Mouse (Mus musculus) left cerebral cortex, adult 18-20 months (tissue): ENCODE measurements around the gene Golga7b. TPM values are rescaled to one million over a fixed set of nuclear protein-coding genes. Genes with fewer than 3 reads are reported as not detected.

ENCODE experiments used
- DNase-seq, 2 experiments: peaks; one replicate each; pipeline ENCODE4 v3.0.0; 2021 to 2022; ENCODE audit warnings: low spot score in 2 of 2, mixed read lengths in 1 of 2
- microRNA-seq, 2 experiments: library from miRNA; unstranded; fragments of <30 nt; microRNA quantifications; one replicate each; pipeline ENCODE4 v1.2.0; 2021
- total RNA-seq, 2 experiments: library from RNA; stranded (reverse); gene quantifications; 2 replicates each; pipeline ENCODE4 v1.2.3; 2021

The Golga7b gene
- total RNA-seq, 2 experiments from 2014 or later, result 112 to 119 TPM

- peak in 1 of 2 experiments; percentile 28 for DNase-seq
Measured at GRCm38 (mm10) chr19:42293216-42293615, 45.8 kb downstream of the Golga7b start.

GRCm38 (mm10) chr19:42303210-42303813 lies 55.9 kb downstream of the Golga7b start:
- no peak for DNase-seq

- DNase-seq, result no peak
Measured at GRCm38 (mm10) chr19:42304506-42304905, 57.1 kb downstream of the Golga7b start.

- DNase-seq, result no peak
Measured at GRCm38 (mm10) chr19:42305746-42306145, 58.4 kb downstream of the Golga7b start.

GRCm38 (mm10) chr19:42306202-42306601 lies 58.8 kb downstream of the Golga7b start:
- DNase-seq, result no peak

GRCm38 (mm10) chr19:42307019-42307418 lies 59.6 kb downstream of the Golga7b start:
- no peak for DNase-seq

GRCm38 (mm10) chr19:42308931-42309330 lies 61.6 kb downstream of the Golga7b start:
- no peak for DNase-seq

GRCm38 (mm10) chr19:42311332-42311731 lies 64.0 kb downstream of the Golga7b start:
- no peak for DNase-seq

GRCm38 (mm10) chr19:42312191-42312590 lies 64.8 kb downstream of the Golga7b start:
- no peak for DNase-seq

- no peak for DNase-seq
Measured at GRCm38 (mm10) chr19:42315070-42315679, 67.8 kb downstream of the Golga7b start.

GRCm38 (mm10) chr19:42315914-42316313 lies 68.5 kb downstream of the Golga7b start:
- DNase-seq, result peak; percentile 91 to 96

- DNase-seq, result peak; percentile 30 to 40
Measured at GRCm38 (mm10) chr19:42316525-42316924, 69.2 kb downstream of the Golga7b start.

GRCm38 (mm10) chr19:42316998-42317397 lies 69.6 kb downstream of the Golga7b start:
- DNase-seq, result peak; percentile 29 to 49

GRCm38 (mm10) chr19:42317648-42318425 lies 70.5 kb downstream of the Golga7b start:
- peak; percentile 45 to 62 for DNase-seq

Small RNAs within 50 kb of the gene (microRNA-seq; reads per million reads assigned to microRNA genes)
- gene Gm26339 (0 to 0.21 reads per million in 2 experiments), gene Mir3085 (7.2 to 8.5 reads per million in 2 experiments)

Other genes starting within 250 kb of the Golga7b start
- under 1 TPM; 0.30 to 0.44 TPM for gene Ankrd2, start 211.6 kb upstream of the Golga7b start, total RNA-seq
- 1 to 10 TPM; 4.9 to 5.0 TPM for gene Hoga1, start 202.0 kb upstream of the Golga7b start, total RNA-seq
- gene 4933411K16Rik, start 195.3 kb upstream of the Golga7b start, total RNA-seq, result under 1 TPM; 0.53 to 0.73 TPM
- 10 to 100 TPM; 66.2 to 67.8 TPM for gene Morn4, start 161.2 kb upstream of the Golga7b start, total RNA-seq
- gene Pi4k2a, start 157.1 kb upstream of the Golga7b start, total RNA-seq, result 10 to 100 TPM; 68.9 to 69.7 TPM
- 10 to 100 TPM; 32.0 to 33.3 TPM for gene Avpi1, start 118.5 kb upstream of the Golga7b start, total RNA-seq
- 1 to 10 TPM; 8.3 to 8.6 TPM for gene Marveld1, start 100.2 kb upstream of the Golga7b start, total RNA-seq
- 10 to 100 TPM; 78.2 to 85.1 TPM for gene Zfyve27, start 83.6 kb upstream of the Golga7b start, total RNA-seq
- 1 to 10 TPM in 1 of 2 experiments, under 1 TPM in 1; 0.49 to 2.1 TPM for gene Sfrp5, start 45.3 kb upstream of the Golga7b start, total RNA-seq
- 10 to 100 TPM; 61.1 to 68.7 TPM for gene Crtac1, start 184.2 kb downstream of the Golga7b start, total RNA-seq